Mouse (Mus musculus) MEL (cell line): ENCODE results near the gene Hes2. TPM values are rescaled to one million over a fixed set of nuclear protein-coding genes. Genes with fewer than 3 reads are reported as not detected.

Source experiments
- DNase-seq: peaks from one replicate; pipeline ENCODE4 v3.0.0; 2011; ENCODE audit warnings: low read depth, low spot score
- H3K27ac ChIP-seq: 2 replicates; pipeline ENCODE4 v1.5.1; 2012; ENCODE audit warnings: low read depth, mild to moderate bottlenecking, control low read depth, low read length, moderate library complexity; ENCODE audit not compliant: control insufficient read depth
- H3K27me3 ChIP-seq, 2 experiments: fragments of 150-350 bp in 1 of 2; sonication (generic) in 1 of 2; 2 replicates each; pipeline ENCODE4 v1.6.1; 2012; ENCODE audit warnings: low read length in 2 of 2, mild to moderate bottlenecking in 2 of 2, improper control_type of control experiment in 1 of 2, moderate library complexity in 1 of 2; ENCODE audit not compliant: insufficient read depth in 2 of 2, control insufficient read depth in 1 of 2
- H3K36me3 ChIP-seq, 2 experiments: 2 replicates each; pipeline ENCODE4 v1.6.1; 2012 to 2014; ENCODE audit warnings: low read length in 2 of 2, improper control_type of control experiment in 1 of 2, inconsistent platforms in 1 of 2, mild to moderate bottlenecking in 1 of 2; ENCODE audit not compliant: insufficient read depth in 2 of 2, control insufficient read depth in 1 of 2
- H3K4me1 ChIP-seq, 2 experiments: fragments of 150-350 bp in 1 of 2; sonication (generic) in 1 of 2; 2 replicates each; pipeline ENCODE4 v1.6.1; 2012; ENCODE audit warnings: low read length in 2 of 2, improper control_type of control experiment in 1 of 2, mild to moderate bottlenecking in 1 of 2; ENCODE audit not compliant: insufficient read depth in 2 of 2, control insufficient read depth in 1 of 2
- H3K4me3 ChIP-seq, 2 experiments: fragments of 150-350 bp in 1 of 2; sonication (generic) in 1 of 2; 2 replicates each; pipeline ENCODE4 v1.5.1; 2012; ENCODE audit warnings: low read depth in 2 of 2, low read length in 2 of 2, mild to moderate bottlenecking in 2 of 2, moderate library complexity in 2 of 2, control low read depth in 1 of 2, improper control_type of control experiment in 1 of 2; ENCODE audit not compliant: control insufficient read depth in 1 of 2, insufficient read depth in 1 of 2
- H3K79me2 ChIP-seq: 2 replicates; pipeline ENCODE4 v1.6.1; 2012; ENCODE audit warnings: mild to moderate bottlenecking, low read length, moderate library complexity; ENCODE audit not compliant: control insufficient read depth, poor library complexity, insufficient read depth
- H3K9ac ChIP-seq: 2 replicates; pipeline ENCODE4 v1.6.1; 2012; ENCODE audit warnings: low read depth, mild to moderate bottlenecking, control low read depth, low read length, moderate library complexity; ENCODE audit not compliant: control insufficient read depth, poor library complexity, severe bottlenecking
- H3K9me3 ChIP-seq: fragments of 150-350 bp; sonication (generic); replicated peaks from 2 replicates; pipeline ENCODE4 v1.6.1; 2012; ENCODE audit warnings: mild to moderate bottlenecking, low read length, improper control_type of control experiment, moderate library complexity; ENCODE audit not compliant: insufficient read depth
- CHD2 ChIP-seq: IDR thresholded peaks from 2 replicates; pipeline ENCODE4 v1.6.1; 2011; ENCODE audit warnings: low read length, improper control_type of control experiment
- EP300 ChIP-seq, 2 experiments: IDR thresholded peaks; 2 replicates each; pipeline ENCODE4 v1.6.1; 2011; ENCODE audit warnings: improper control_type of control experiment in 2 of 2, low read length in 2 of 2, low read depth in 1 of 2, mild to moderate bottlenecking in 1 of 2
- ETS1 ChIP-seq: IDR thresholded peaks from 2 replicates; pipeline ENCODE4 v1.6.1; 2012; ENCODE audit warnings: low read depth, mild to moderate bottlenecking, inconsistent platforms, low read length, improper control_type of control experiment, moderate library complexity
- GABPA ChIP-seq: IDR thresholded peaks from 2 replicates; pipeline ENCODE4 v1.6.1; 2012; ENCODE audit warnings: low read depth, mild to moderate bottlenecking, inconsistent platforms, low read length, improper control_type of control experiment, moderate library complexity
- HCFC1 ChIP-seq: IDR thresholded peaks from 2 replicates; pipeline ENCODE4 v1.6.1; 2012; ENCODE audit warnings: low read depth, mild to moderate bottlenecking, inconsistent platforms, low read length, improper control_type of control experiment, moderate library complexity
- MAX ChIP-seq: IDR thresholded peaks from 2 replicates; pipeline ENCODE4 v1.6.1; 2011; ENCODE audit warnings: low read length, improper control_type of control experiment
- MAZ ChIP-seq: IDR thresholded peaks from 2 replicates; pipeline ENCODE4 v1.6.1; 2012; ENCODE audit warnings: low read depth, mild to moderate bottlenecking, inconsistent platforms, low read length, improper control_type of control experiment
- MXI1 ChIP-seq: IDR thresholded peaks from 2 replicates; pipeline ENCODE4 v1.6.1; 2011; ENCODE audit warnings: mild to moderate bottlenecking, low read depth, low read length, improper control_type of control experiment
- MYC ChIP-seq: IDR thresholded peaks from 2 replicates; pipeline ENCODE4 v1.6.1; 2011; ENCODE audit warnings: low read depth, mild to moderate bottlenecking, low read length, improper control_type of control experiment, moderate library complexity
- RAD21 ChIP-seq: IDR thresholded peaks from 2 replicates; pipeline ENCODE4 v1.6.1; 2011; ENCODE audit warnings: mild to moderate bottlenecking, low read depth, low read length, improper control_type of control experiment
- SIN3A ChIP-seq: IDR thresholded peaks from 2 replicates; pipeline ENCODE4 v1.6.1; 2012; ENCODE audit warnings: low read length, improper control_type of control experiment, inconsistent platforms
- SMC3 ChIP-seq: IDR thresholded peaks from 2 replicates; pipeline ENCODE4 v1.6.1; 2011; ENCODE audit warnings: low read depth, low read length, improper control_type of control experiment
- ZKSCAN1 ChIP-seq: IDR thresholded peaks from 2 replicates; pipeline ENCODE4 v1.6.1; 2012; ENCODE audit warnings: low read depth, mild to moderate bottlenecking, inconsistent platforms, low read length, improper control_type of control experiment, moderate library complexity
- ZNF384 ChIP-seq: IDR thresholded peaks from 2 replicates; pipeline ENCODE4 v1.6.1; 2012; ENCODE audit warnings: low read depth, mild to moderate bottlenecking, inconsistent platforms, low read length, improper control_type of control experiment
- polyA plus RNA-seq, 2 experiments: library from polyadenylated mRNA; stranded (reverse) in 1 of 2; unstranded in 1 of 2; fragments of >175 nt in 1 of 2; fragments of >200 nt in 1 of 2; gene quantifications; 2 replicates each; pipeline versions ENCODE4 v1.2.1 to v1.2.4; 2012; ENCODE audit warnings: low replicate concordance in 2 of 2, low read depth in 1 of 2; ENCODE audit not compliant: insufficient read length in 2 of 2, insufficient read depth in 1 of 2, missing spikeins in 1 of 2
- total RNA-seq: library from RNA; depleted of rRNA; stranded (reverse); fragments of 300-350 nt; gene quantifications from 2 replicates; pipeline ENCODE4 v1.2.3, GENCODE M21; 2012

The Hes2 gene
- total and polyA plus RNA-seq, 3 experiments: 0.28 TPM; not detected in 2

GRCm38 (mm10) chr4:152189071-152189470 lies 30.4 kb downstream of the Hes2 start:
- Histone ChIP-seq H3K4me3 (no peak overlapping the region), H3K79me2 (peaks cover 44% of the 10 kb centered on the region), H3K36me3 (peaks cover 0 to 53% of the 10 kb centered on the region in 2 experiments; a peak in 2 of 4 replicates), H3K27me3 (no peaks in the 10 kb centered on the region), H3K9ac (no peak overlapping the region), H3K27ac (peak overlapping the region; percentile 50; the same call in 1 of the 2 replicates), H3K4me1 (peaks cover 40 to 64% of the 10 kb centered on the region in 2 experiments), H3K9me3 (no peaks in the 10 kb centered on the region)
- no peak for DNase-seq
- no peak for TF ChIP-seq GABPA
- no peak for TF ChIP-seq SMC3
- 0 out of 2 replicates have a peak, but pooled peaks have one; percentile 41 for TF ChIP-seq ZNF384

- Histone ChIP-seq H3K27me3 (no peaks in the 10 kb centered on the region), H3K36me3 (peaks cover 0 to 60% of the 10 kb centered on the region in 2 experiments; a peak in 2 of 4 replicates), H3K9me3 (no peaks in the 10 kb centered on the region), H3K4me3 (no peak overlapping the region), H3K27ac (peak overlapping the region; percentile 76), H3K79me2 (peaks cover 48% of the 10 kb centered on the region), H3K9ac (peak overlapping the region; percentile 30; the same call in 1 of the 2 replicates), H3K4me1 (peaks cover 43 to 67% of the 10 kb centered on the region in 2 experiments)
- DNase-seq: no peak
- no peak for TF ChIP-seq EP300 (IDR thresholded peaks at IDR 0.05; ENCODE audit: low read depth in 1 of 2, low read length in 2 of 2)
Observed at GRCm38 (mm10) chr4:152189691-152190090, 31.0 kb downstream of the Hes2 start.

- TF ChIP-seq MAX: peak; percentile 78
- peak; percentile 37 to 63; a peak in 2 of 4 replicates for TF ChIP-seq EP300 (IDR thresholded peaks at IDR 0.05; ENCODE audit: low read depth in 1 of 2, low read length in 2 of 2)
- TF ChIP-seq MYC: peak; percentile 72; the same call in 1 of the 2 replicates
- TF ChIP-seq HCFC1: peak; percentile 42; the same call in 1 of the 2 replicates
- TF ChIP-seq CHD2: no peak; the same call in 1 of the 2 replicates
- peak; percentile 64 for TF ChIP-seq MXI1
- TF ChIP-seq ETS1: peak; percentile 61
- peak; percentile 78 for TF ChIP-seq GABPA
- no peak for TF ChIP-seq ZKSCAN1
- no peak for TF ChIP-seq RAD21
- TF ChIP-seq MAZ: peak; percentile 62; the same call in 1 of the 2 replicates
- TF ChIP-seq SIN3A: peak; percentile 82; the same call in 1 of the 2 replicates
- peaks cover 48% of the 10 kb centered on the region for H3K79me2 ChIP-seq
- H3K27me3 ChIP-seq: no peaks in the 10 kb centered on the region
- peak; percentile 80 for DNase-seq
- peaks cover 0 to 59% of the 10 kb centered on the region in 2 experiments; a peak in 2 of 4 replicates for H3K36me3 ChIP-seq
- H3K4me3 ChIP-seq: no peak overlapping the region
- peak overlapping the region; percentile 76 for H3K27ac ChIP-seq
- H3K4me1 ChIP-seq: peaks cover 41 to 68% of the 10 kb centered on the region in 2 experiments
- H3K9ac ChIP-seq: peak overlapping the region; percentile 30
- H3K9me3 ChIP-seq: no peaks in the 10 kb centered on the region
Observed at GRCm38 (mm10) chr4:152190096-152190653, 31.5 kb downstream of the Hes2 start.
